Mouse (Mus musculus) CD8-positive naive resting alpha-beta T cell, adult 2 months (primary cell): ENCODE results near the gene Pak6.

Experiments used
- DNase-seq, 2 experiments: peaks; one replicate each; pipeline ENCODE4 v3.0.0; 2022; ENCODE audit warnings: low read depth in 2 of 2, low spot score in 2 of 2

The Pak6 gene

GRCm38 (mm10) chr2:118729194-118729593, 66.1 kb downstream of the Pak6 start:
- DNase-seq = no peak

GRCm38 (mm10) chr2:118729816-118730621, 66.9 kb downstream of the Pak6 start:
- DNase-seq = no peak

- DNase-seq = peak in 1 of 2 experiments; percentile 42
Measured at GRCm38 (mm10) chr2:118730622-118730915, 67.5 kb downstream of the Pak6 start.

- no peak for DNase-seq
Measured at GRCm38 (mm10) chr2:118731981-118732380, 68.9 kb downstream of the Pak6 start.

GRCm38 (mm10) chr2:118733341-118733740, 70.2 kb downstream of the Pak6 start:
- DNase-seq = no peak

GRCm38 (mm10) chr2:118740341-118740740, 77.2 kb downstream of the Pak6 start:
- DNase-seq = no peak

GRCm38 (mm10) chr2:118741183-118741582, 78.1 kb downstream of the Pak6 start:
- no peak for DNase-seq

- peak in 1 of 2 experiments; percentile 50 for DNase-seq
Measured at GRCm38 (mm10) chr2:118743261-118743943, 80.3 kb downstream of the Pak6 start.

GRCm38 (mm10) chr2:118744621-118745020, 81.5 kb downstream of the Pak6 start:
- no peak for DNase-seq

GRCm38 (mm10) chr2:118745232-118745884, 82.3 kb downstream of the Pak6 start, which contains the start of gene Inafm2:
Gene Inafm2 (plus strand): TSS chr2:118745758.
- peak; percentile 81 to 85 for DNase-seq

- DNase-seq = peak in 1 of 2 experiments; percentile 29
Measured at GRCm38 (mm10) chr2:118745915-118746901, 83.1 kb downstream of the Pak6 start.

GRCm38 (mm10) chr2:118747301-118747960, 84.3 kb downstream of the Pak6 start:
- DNase-seq = peak in 1 of 2 experiments; percentile 55
